Mouse (Mus musculus): ENCODE results near the gene Akap14.

The Akap14 gene

DNA sequence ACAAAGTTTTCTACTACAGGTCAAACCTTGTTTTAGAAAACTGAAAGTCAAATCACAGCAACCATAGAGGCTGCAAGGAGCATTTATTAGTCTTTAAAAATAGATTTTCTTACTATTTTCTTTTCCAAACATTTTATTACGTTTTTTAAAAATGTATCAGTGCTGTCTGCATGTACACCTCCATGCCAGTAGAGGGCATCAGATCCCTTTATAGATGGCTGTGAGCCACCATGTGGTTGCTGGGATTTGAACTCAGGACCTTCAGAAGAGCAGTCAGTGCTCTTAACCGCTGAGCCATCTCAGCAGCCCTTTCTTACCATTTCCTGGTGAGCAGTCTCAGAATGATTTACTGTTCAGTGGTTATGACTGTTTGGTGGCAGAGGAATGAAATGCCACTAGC, 64.8 kb downstream of the Akap14 start:
- in situ Hi-C loops (cut with MboI, MseI), result no loop called here

Data from regulatory T cell (primary cell).